ENCODE assay signal across 23 mouse cellular contexts in the genomic region with DNA sequence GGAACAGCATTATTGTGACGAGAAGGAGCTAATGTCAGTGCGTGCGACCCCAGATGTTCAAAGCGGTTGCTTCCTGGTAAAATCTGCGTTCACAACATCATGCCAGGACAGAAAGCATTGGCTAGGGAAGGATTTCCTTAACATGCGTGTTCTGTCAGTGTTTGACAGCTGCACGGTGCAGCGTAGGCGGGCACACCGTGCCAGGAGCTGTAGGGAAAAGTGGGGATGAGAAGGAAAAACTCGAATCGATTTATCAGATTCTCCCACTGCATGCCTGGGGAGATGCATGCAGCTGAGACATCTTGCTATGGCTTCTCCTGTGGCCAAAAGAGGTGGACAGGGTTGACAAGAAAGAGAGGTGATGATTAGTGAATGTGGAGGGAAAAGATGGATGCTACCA.
DNase-seq lines count a peak whose midpoint lies in the region; ATAC-seq and TF ChIP-seq lines count a peak whose summit lies in the region.
"Had no signal": no experiment of that assay in that cellular context is flagged by ENCODE, and none has a peak within 500 bp of the region (broad histone marks: within the 10 kb centered on the region; RNA-seq: fewer than 3 reads in every experiment).

No protein-coding gene starts in this region.

- no peaks in the 10 kb centered on the region for H3K27me3 ChIP-seq in midbrain, embryonic 16.5 days (ENCODE audit: control insufficient read depth, insufficient read depth, low read depth, low read length)
- H3K27me3 ChIP-seq in midbrain, embryonic 14.5 days (ENCODE audit: control insufficient read depth, insufficient read depth, low read length) = no peaks in the 10 kb centered on the region
- H3K27me3 ChIP-seq in hindbrain, embryonic 16.5 days (replicated peaks; ENCODE audit: control insufficient read depth, insufficient read depth, low read length) = no peaks in the 10 kb centered on the region
- H3K27me3 ChIP-seq in intestine, postnatal 0 days (replicated peaks; ENCODE audit: control insufficient read depth, insufficient read depth, low read length) = no peaks in the 10 kb centered on the region
- H3K27me3 ChIP-seq: embryonic facial prominence, embryonic 13.5 days; heart, embryonic 13.5 days; intestine, embryonic 15.5 days; neural tube, embryonic 12.5 days; Patski had no signal

- no peak overlapping the region for H3K27ac ChIP-seq in midbrain, embryonic 16.5 days (ENCODE audit: low read length)
- no peak overlapping the region for H3K27ac ChIP-seq in midbrain, embryonic 14.5 days (replicated peaks; ENCODE audit: low read depth, low read length)
- H3K27ac ChIP-seq in hindbrain, embryonic 16.5 days (ENCODE audit: low read depth, low read length) = no peak overlapping the region
- no peak overlapping the region for H3K27ac ChIP-seq in intestine, postnatal 0 days (ENCODE audit: low read depth, low read length)
- H3K27ac ChIP-seq: embryonic facial prominence, embryonic 13.5 days; heart, embryonic 13.5 days; intestine, embryonic 15.5 days; kidney, postnatal 0 days; neural tube, embryonic 12.5 days; stomach, postnatal 0 days had no signal

- DNase-seq in frontal cortex, postnatal 25 days (ENCODE audit: low spot score in 2 of 2) = no peak
- DNase-seq in midbrain, embryonic 14.5 days = no peak
- DNase-seq in layer of hippocampus, postnatal 14 days (ENCODE audit: low spot score in 2 of 2) = peak; percentile 45 to 49
- no peak for DNase-seq in ovary, adult 18-20 months (ENCODE audit: low spot score)
- DNase-seq: adrenal gland, adult 8-10 months; cerebellum, adult 11 months; cerebellum, postnatal 14 days; left cerebral cortex, postnatal 4 days; liver had no signal

- no peaks in the 10 kb centered on the region for H3K9me3 ChIP-seq in midbrain, embryonic 16.5 days (replicated peaks; ENCODE audit: control insufficient read depth, low read length, poor library complexity, severe bottlenecking)
- H3K9me3 ChIP-seq in midbrain, embryonic 14.5 days (ENCODE audit: control insufficient read depth, low read length) = no peaks in the 10 kb centered on the region
- H3K9me3 ChIP-seq in hindbrain, embryonic 16.5 days (ENCODE audit: control insufficient read depth, low read length) = no peaks in the 10 kb centered on the region
- no peaks in the 10 kb centered on the region for H3K9me3 ChIP-seq in intestine, postnatal 0 days (ENCODE audit: control insufficient read depth)
- H3K9me3 ChIP-seq: embryonic facial prominence, embryonic 13.5 days; heart, embryonic 13.5 days; intestine, embryonic 15.5 days; neural tube, embryonic 12.5 days had no signal

- no peak overlapping the region for H3K4me2 ChIP-seq in midbrain, embryonic 16.5 days (ENCODE audit: low read length)
- no peak overlapping the region for H3K4me2 ChIP-seq in midbrain, embryonic 14.5 days (ENCODE audit: low read length)
- peak overlapping the region; percentile 28 for H3K4me2 ChIP-seq in hindbrain, embryonic 16.5 days (ENCODE audit: low read length)
- H3K4me2 ChIP-seq in intestine, postnatal 0 days (replicated peaks; ENCODE audit: low read depth) = no peak overlapping the region
- H3K4me2 ChIP-seq: embryonic facial prominence, embryonic 13.5 days; heart, embryonic 13.5 days; intestine, embryonic 15.5 days; neural tube, embryonic 12.5 days had no signal

- H3K4me3 ChIP-seq in midbrain, embryonic 16.5 days (ENCODE audit: low read depth, low read length) = no peak overlapping the region
- no peak overlapping the region for H3K4me3 ChIP-seq in midbrain, embryonic 14.5 days (replicated peaks; ENCODE audit: low read depth, low read length)
- no peak overlapping the region for H3K4me3 ChIP-seq in hindbrain, embryonic 16.5 days (ENCODE audit: low read length)
- H3K4me3 ChIP-seq in intestine, postnatal 0 days (ENCODE audit: low read depth, low read length) = no peak overlapping the region
- H3K4me3 ChIP-seq: embryonic facial prominence, embryonic 13.5 days; heart, embryonic 13.5 days; intestine, embryonic 15.5 days; neural tube, embryonic 12.5 days had no signal

- 78% methylated on average over 12 of the region's 12 CpGs for WGBS in midbrain, embryonic 16.5 days
- 74% methylated on average over 12 of the region's 12 CpGs for WGBS in midbrain, embryonic 14.5 days
- WGBS in hindbrain, embryonic 16.5 days = 55% methylated on average over 12 of the region's 12 CpGs
- 90% methylated on average over 12 of the region's 12 CpGs for WGBS in intestine, postnatal 0 days

- 0 out of 2 replicates have a peak overlapping the region, but pooled peaks have one; percentile 34 for H3K9ac ChIP-seq in midbrain, embryonic 16.5 days (ENCODE audit: low read depth, low read length)
- no peak overlapping the region for H3K9ac ChIP-seq in midbrain, embryonic 14.5 days (replicated peaks; ENCODE audit: low read length)
- H3K9ac ChIP-seq in hindbrain, embryonic 16.5 days (ENCODE audit: low read depth, low read length) = no peak overlapping the region
- no peak overlapping the region for H3K9ac ChIP-seq in intestine, postnatal 0 days (ENCODE audit: low read depth, low read length)
- H3K9ac ChIP-seq: embryonic facial prominence, embryonic 13.5 days; heart, embryonic 13.5 days; intestine, embryonic 15.5 days; neural tube, embryonic 12.5 days had no signal

- ATAC-seq in frontal cortex, adult (ENCODE audit: low TSS enrichment) = peak; percentile 62; the same call in 1 of the 2 replicates
- ATAC-seq in midbrain, embryonic 16.5 days = no peak
- ATAC-seq in midbrain, embryonic 14.5 days (ENCODE audit: low FRiP score, low TSS enrichment) = no peak
- ATAC-seq in hindbrain, embryonic 16.5 days = no peak
- ATAC-seq in intestine, postnatal 0 days = no peak
- ATAC-seq: CD4-positive, CD25-positive, alpha-beta regulatory T cell, adult 4 months; forebrain, embryonic 16.5 days; intestine, embryonic 15.5 days; lung, postnatal 0 days; Patski had no signal

- H3K36me3 ChIP-seq in midbrain, embryonic 16.5 days (ENCODE audit: control insufficient read depth, insufficient read depth, low read length) = no peaks in the 10 kb centered on the region
- H3K36me3 ChIP-seq in midbrain, embryonic 14.5 days (ENCODE audit: control insufficient read depth, insufficient read depth, low read length) = no peaks in the 10 kb centered on the region
- H3K36me3 ChIP-seq in hindbrain, embryonic 16.5 days (ENCODE audit: control insufficient read depth, insufficient read depth, low read length) = no peaks in the 10 kb centered on the region
- no peaks in the 10 kb centered on the region for H3K36me3 ChIP-seq in intestine, postnatal 0 days (ENCODE audit: control insufficient read depth, insufficient read depth)
- H3K36me3 ChIP-seq: embryonic facial prominence, embryonic 13.5 days; heart, embryonic 13.5 days; intestine, embryonic 15.5 days; neural tube, embryonic 12.5 days had no signal

- H3K4me1 ChIP-seq in midbrain, embryonic 16.5 days (ENCODE audit: control insufficient read depth, insufficient read depth, low read length) = peaks cover 3% of the 10 kb centered on the region; the same call in 1 of the 2 replicates
- H3K4me1 ChIP-seq in midbrain, embryonic 14.5 days (ENCODE audit: control insufficient read depth, insufficient read depth, low read length) = no peaks in the 10 kb centered on the region
- no peaks in the 10 kb centered on the region for H3K4me1 ChIP-seq in hindbrain, embryonic 16.5 days (ENCODE audit: control insufficient read depth, insufficient read depth, low read depth, low read length)
- no peaks in the 10 kb centered on the region for H3K4me1 ChIP-seq in intestine, postnatal 0 days (replicated peaks; ENCODE audit: control insufficient read depth, insufficient read depth, low read length)
- H3K4me1 ChIP-seq: embryonic facial prominence, embryonic 13.5 days; heart, embryonic 13.5 days; intestine, embryonic 15.5 days; neural tube, embryonic 12.5 days had no signal

- TF ChIP-seq CTCF in intestine, postnatal 0 days (IDR thresholded peaks at IDR 0.05; ENCODE audit: low read depth) = no peak

Comparison
In these comparisons a context has a peak if more than half of its experiments do, and no peak if none do; other contexts are left out.
1. DNase-seq: peak in layer of hippocampus, postnatal 14 days (2 of 2); none in frontal cortex, postnatal 25 days (0 of 2), midbrain, embryonic 14.5 days (single experiment) and ovary, adult 18-20 months (single experiment).